13 mouse cellular contexts compared by ENCODE assay signal in the genomic region with DNA sequence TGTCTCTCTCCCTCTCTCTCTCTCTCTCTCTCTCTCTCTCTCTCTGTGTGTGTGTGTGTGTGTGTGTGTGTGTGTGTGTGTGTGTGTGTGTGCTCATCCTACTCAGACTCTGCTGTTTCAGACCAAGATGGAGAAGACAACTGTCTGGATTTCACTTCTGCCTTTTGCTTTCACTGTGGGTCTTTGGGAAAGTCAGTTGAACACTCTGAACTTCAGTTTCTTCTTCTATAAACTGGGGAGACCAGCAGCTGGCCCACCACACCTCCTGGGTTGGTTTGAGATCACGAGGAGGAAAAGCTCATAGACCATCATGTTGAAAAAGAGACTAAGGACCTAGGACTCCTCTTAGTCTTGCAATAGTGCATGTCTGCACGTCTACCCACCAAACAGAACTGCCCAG.
"Had no signal": no experiment of that assay in that cellular context is flagged by ENCODE, and none has a peak within 500 bp of the region (broad histone marks: within the 10 kb centered on the region; RNA-seq: fewer than 3 reads in every experiment).

No protein-coding gene starts in this region.

- H3K9me3 ChIP-seq: kidney, embryonic 15.5 days; limb, embryonic 12.5 days; lung, embryonic 15.5 days; midbrain, embryonic 13.5 days; stomach, embryonic 15.5 days had no signal

- H3K4me1 ChIP-seq: stomach, embryonic 15.5 days had no signal

- H3K27ac ChIP-seq: kidney, embryonic 15.5 days; limb, embryonic 12.5 days; lung, embryonic 15.5 days; macrophage; midbrain, embryonic 13.5 days; stomach, embryonic 15.5 days had no signal

- ATAC-seq: midbrain, embryonic 13.5 days had no signal

- H3K27me3 ChIP-seq: kidney, embryonic 15.5 days; limb, embryonic 12.5 days; lung, embryonic 15.5 days; midbrain, embryonic 13.5 days; stomach, embryonic 15.5 days had no signal

- DNase-seq: kidney, adult 18-20 months; kidney, postnatal 14 days; layer of hippocampus, postnatal 36 days; lung, postnatal 14 days; thymus, adult 2 months; thymus, postnatal 36 days had no signal

- H3K36me3 ChIP-seq: kidney, embryonic 15.5 days; limb, embryonic 12.5 days; lung, embryonic 15.5 days; midbrain, embryonic 13.5 days; stomach, embryonic 15.5 days had no signal

- H3K9ac ChIP-seq: kidney, embryonic 15.5 days; limb, embryonic 12.5 days; lung, embryonic 15.5 days; midbrain, embryonic 13.5 days; stomach, embryonic 15.5 days had no signal

- H3K4me3 ChIP-seq: kidney, embryonic 15.5 days; limb, embryonic 12.5 days; lung, embryonic 15.5 days; midbrain, embryonic 13.5 days; stomach, embryonic 15.5 days had no signal

- H3K4me2 ChIP-seq: kidney, embryonic 15.5 days; limb, embryonic 12.5 days; liver, embryonic 11.5 days; lung, embryonic 15.5 days; midbrain, embryonic 13.5 days; stomach, embryonic 15.5 days had no signal
